Mouse (Mus musculus): ENCODE results near the gene Tmem167.

Gene Tmem167

DNA sequence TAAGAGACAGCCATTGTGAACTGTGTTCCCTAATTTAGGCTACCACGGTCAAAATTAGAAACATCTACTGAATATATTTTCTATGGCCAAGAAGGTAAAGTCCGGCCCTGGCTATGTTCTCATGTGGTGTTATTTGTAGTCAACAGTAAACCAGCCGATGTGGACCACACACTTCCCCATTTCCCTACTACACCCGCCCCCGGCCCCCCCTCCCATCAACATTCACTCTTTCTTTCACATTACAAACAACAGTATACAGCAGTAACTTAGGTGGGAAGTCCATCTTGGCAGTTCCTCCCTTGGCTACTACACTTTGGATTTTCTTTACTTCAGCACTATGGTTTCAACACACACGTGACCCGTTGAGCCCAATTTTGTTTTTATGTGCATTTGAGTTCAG lies 94.6 kb downstream of the Tmem167 start:
- DNase-seq (ENCODE audit: low spot score in 2 of 2): no peak

DNA sequence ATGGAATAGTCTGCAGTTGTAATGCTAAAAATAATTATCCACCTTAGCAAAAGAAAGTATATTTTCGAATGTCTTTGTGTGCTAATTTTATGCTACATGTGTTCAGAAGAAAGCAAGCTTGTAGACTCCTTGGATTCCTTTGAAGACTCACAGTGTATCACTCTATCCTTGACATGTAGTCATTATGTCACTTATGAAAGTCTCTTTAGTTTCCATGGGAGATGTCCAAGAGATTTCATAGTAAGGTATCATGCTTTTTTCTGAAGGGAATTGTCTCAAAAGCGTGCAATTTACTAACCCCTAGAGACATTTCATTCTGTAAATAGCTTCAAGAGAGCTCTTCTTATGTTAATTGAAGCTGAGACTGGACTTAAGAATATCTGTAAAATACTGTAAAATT lies 97.8 kb downstream of the Tmem167 start:
- no peak for DNase-seq (ENCODE audit: low spot score in 2 of 2)

DNA sequence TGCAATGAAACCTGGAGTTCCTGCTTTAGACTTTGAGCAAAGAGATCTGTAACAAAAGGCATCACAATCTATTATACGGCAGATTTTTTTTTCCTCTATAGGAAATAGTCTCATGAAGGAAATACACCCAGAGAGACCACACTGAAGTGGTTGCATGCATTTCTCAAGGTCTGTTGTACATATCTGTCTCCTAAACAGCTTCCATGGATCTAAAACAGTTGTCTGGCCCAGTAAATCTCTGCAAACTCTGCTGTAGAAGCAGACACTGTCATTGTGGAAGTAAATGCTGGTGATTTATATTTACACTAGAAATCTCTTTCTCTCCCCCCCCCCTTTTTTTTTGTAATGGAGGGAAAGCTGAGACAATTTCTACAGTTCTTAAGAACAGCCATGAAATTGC lies 99.1 kb downstream of the Tmem167 start:
- no peak for DNase-seq (ENCODE audit: low spot score in 2 of 2)

DNA sequence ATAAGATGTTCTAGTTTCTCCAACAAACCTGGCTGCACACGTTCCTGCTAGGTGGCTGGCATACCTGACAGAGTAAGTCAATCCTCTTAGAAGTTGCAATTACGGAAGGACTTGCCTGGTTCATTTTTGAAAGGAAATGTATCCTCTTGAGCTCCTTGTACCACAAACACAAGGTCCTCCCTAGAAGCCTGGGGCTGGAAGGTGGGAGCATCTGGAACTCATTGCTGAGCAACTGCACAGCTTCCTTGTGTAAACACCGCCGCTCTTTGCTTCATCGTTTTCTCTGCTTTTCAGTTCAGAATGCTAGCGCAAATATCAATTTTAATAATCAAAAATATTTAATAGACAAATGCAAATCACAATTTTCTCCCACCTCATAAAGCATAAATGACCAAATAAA lies 102.9 kb downstream of the Tmem167 start:
- no peak for DNase-seq (ENCODE audit: low spot score in 2 of 2)

Measured in heart, adult 9 months (tissue).